Comparison of ENCODE assay signal across 11 mouse cellular contexts in the genomic region with DNA sequence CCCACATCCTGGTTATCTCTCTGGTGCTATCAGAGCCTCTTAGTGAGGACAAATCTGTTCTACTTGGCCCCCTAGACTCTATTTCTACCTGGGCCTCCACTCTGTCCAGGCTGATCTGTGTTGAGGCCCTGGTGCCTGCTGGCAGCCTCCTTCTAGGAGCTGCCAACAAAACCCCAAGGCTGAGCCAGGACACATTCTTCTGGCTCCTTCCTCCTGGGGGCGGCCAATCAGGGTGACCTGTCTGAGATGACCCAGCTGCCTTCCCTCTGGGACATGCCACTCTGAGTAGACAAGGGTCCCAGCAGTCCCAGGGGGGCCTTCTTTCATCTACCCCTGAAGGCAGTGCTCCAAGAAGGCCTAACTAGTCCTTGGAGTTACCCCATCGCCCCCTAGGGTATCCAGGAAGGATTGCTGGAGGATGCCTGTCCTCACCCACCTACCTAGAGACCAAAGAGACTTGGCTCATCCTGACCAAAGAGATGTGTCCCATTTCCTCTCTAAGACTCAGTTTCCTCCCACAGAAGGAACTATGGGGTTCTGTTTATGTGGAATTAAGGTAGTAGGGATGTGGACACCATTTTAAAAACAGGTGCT. TPM values are rescaled to one million over a fixed set of nuclear protein-coding genes. Genes with fewer than 3 reads are reported as not detected.
A peak's percentile ranks its signal among the peaks of the same experiment; 100 is the strongest.
DNase-seq lines count a peak whose midpoint lies in the region; ATAC-seq lines count a peak whose summit lies in the region.
"Had no signal": no experiment of that assay in that cellular context is flagged by ENCODE, and none has a peak within 500 bp of the region (broad histone marks: within the 10 kb centered on the region; RNA-seq: fewer than 3 reads in every experiment).

No protein-coding gene starts in this region.

- no peak overlapping the region for H3K4me3 ChIP-seq in hindbrain, embryonic 14.5 days (replicated peaks; ENCODE audit: low read length)
- no peak overlapping the region for H3K4me3 ChIP-seq in forebrain, embryonic 16.5 days (replicated peaks; ENCODE audit: low read length)
- H3K4me3 ChIP-seq: embryonic facial prominence, embryonic 15.5 days; midbrain, embryonic 10.5 days had no signal

- H3K27me3 ChIP-seq in hindbrain, embryonic 14.5 days (ENCODE audit: control insufficient read depth, insufficient read depth, low read length), result peaks cover 5% of the 10 kb centered on the region; the same call in 1 of the 2 replicates
- H3K27me3 ChIP-seq in forebrain, embryonic 16.5 days (replicated peaks; ENCODE audit: control insufficient read depth, insufficient read depth, low read length), result no peaks in the 10 kb centered on the region

- H3K4me2 ChIP-seq in hindbrain, embryonic 14.5 days (replicated peaks), result no peak overlapping the region
- no peak overlapping the region for H3K4me2 ChIP-seq in forebrain, embryonic 16.5 days (ENCODE audit: low read length)
- H3K4me2 ChIP-seq: embryonic facial prominence, embryonic 15.5 days had no signal

- peak; percentile 26 for DNase-seq in adrenal gland, adult 2 months
- DNase-seq in adrenal gland, adult 8-10 months, result no peak
- peak; percentile 6 to 49 for DNase-seq in kidney, postnatal 25 days
- no peak for DNase-seq in kidney, postnatal 4 days
- DNase-seq in lung, postnatal 14 days, result peak; percentile 38
- no peak for DNase-seq in hindbrain, embryonic 14.5 days (ENCODE audit: low spot score)
- DNase-seq: B cell, adult 2 months had no signal

- H3K4me1 ChIP-seq in hindbrain, embryonic 14.5 days (replicated peaks; ENCODE audit: control insufficient read depth, insufficient read depth, low read length), result peaks cover 7% of the 10 kb centered on the region
- H3K4me1 ChIP-seq in forebrain, embryonic 16.5 days (replicated peaks; ENCODE audit: control insufficient read depth, insufficient read depth, low read length), result peaks cover 20% of the 10 kb centered on the region

- 0 out of 2 replicates have a peak, but pooled peaks cover 6% of the 10 kb centered on the region for H3K36me3 ChIP-seq in hindbrain, embryonic 14.5 days (replicated peaks; ENCODE audit: control insufficient read depth, insufficient read depth)
- no peaks in the 10 kb centered on the region for H3K36me3 ChIP-seq in forebrain, embryonic 16.5 days (ENCODE audit: control insufficient read depth, insufficient read depth)
- H3K36me3 ChIP-seq: embryonic facial prominence, embryonic 15.5 days; midbrain, embryonic 10.5 days had no signal

- 39% methylated on average over 2 of the region's 2 CpGs for WGBS in hindbrain, embryonic 14.5 days
- WGBS in forebrain, embryonic 16.5 days, result 27% methylated on average over 2 of the region's 2 CpGs

- no peak overlapping the region for H3K27ac ChIP-seq in hindbrain, embryonic 14.5 days
- no peak overlapping the region for H3K27ac ChIP-seq in forebrain, embryonic 16.5 days (ENCODE audit: low read length)
- H3K27ac ChIP-seq: embryonic facial prominence, embryonic 15.5 days; midbrain, embryonic 10.5 days had no signal

- H3K9me3 ChIP-seq in hindbrain, embryonic 14.5 days (ENCODE audit: control insufficient read depth, low read length), result no peaks in the 10 kb centered on the region
- no peaks in the 10 kb centered on the region for H3K9me3 ChIP-seq in forebrain, embryonic 16.5 days (ENCODE audit: control insufficient read depth, low read length)
- H3K9me3 ChIP-seq: embryonic facial prominence, embryonic 15.5 days; midbrain, embryonic 10.5 days had no signal

- no peak overlapping the region for H3K9ac ChIP-seq in hindbrain, embryonic 14.5 days
- no peak overlapping the region for H3K9ac ChIP-seq in forebrain, embryonic 16.5 days (replicated peaks; ENCODE audit: low read depth, low read length)
- H3K9ac ChIP-seq: embryonic facial prominence, embryonic 15.5 days had no signal

- ATAC-seq in common myeloid progenitor, adult 5-6 weeks (replicated peaks; ENCODE audit: low read depth, poor library complexity, severe bottlenecking), result peak; percentile 33
- no peak for ATAC-seq in hindbrain, embryonic 14.5 days (ENCODE audit: low FRiP score)
- ATAC-seq in forebrain, embryonic 16.5 days, result no peak

RNA-seq across cellular contexts. Expression of a gene that starts 47.6 kb away (rescaled TPM):
- total RNA-seq in adrenal gland, adult 2 months (2021), result 10 to 100 TPM; 70.9 to 73.8 TPM
- polyA plus RNA-seq in adrenal gland, adult 2 months (2012; rRNA removed), result 34.0 and 39.4 TPM in 2 replicates
- 10 to 100 TPM; 73.5 to 98.2 (median 85.7) TPM for total RNA-seq in adrenal gland, adult 8-10 months (2022)
- total RNA-seq in common myeloid progenitor, adult 5-6 weeks (2017), result 32.8 and 33.6 TPM in 2 replicates
- 39.9 and 48.4 TPM in 2 replicates for polyA plus RNA-seq in hindbrain, embryonic 14.5 days (2014; fragmentation: Nextera tagmentation; extraction: Ambion mirVana)
- 93.4 and 111 TPM in 2 replicates for polyA plus RNA-seq in forebrain, embryonic 16.5 days (2015; fragmentation: Nextera tagmentation; extraction: Ambion mirVana)

RNA-seq across cellular contexts. Expression of a gene that starts 53.3 kb away (rescaled TPM):
- total RNA-seq in adrenal gland, adult 2 months (2021), result 1 to 10 TPM; 2.5 to 3.7 TPM
- polyA plus RNA-seq in adrenal gland, adult 2 months (2012; rRNA removed), result 1.2 and 2.2 TPM in 2 replicates
- 1 to 10 TPM; 2.8 to 5.4 (median 4.0) TPM for total RNA-seq in adrenal gland, adult 8-10 months (2022)
- not detected in 2 replicates for total RNA-seq in common myeloid progenitor, adult 5-6 weeks (2017)
- 3.9 and 4.2 TPM in 2 replicates for polyA plus RNA-seq in hindbrain, embryonic 14.5 days (2014; fragmentation: Nextera tagmentation; extraction: Ambion mirVana)
- 5.5 and 8.2 TPM in 2 replicates for polyA plus RNA-seq in forebrain, embryonic 16.5 days (2015; fragmentation: Nextera tagmentation; extraction: Ambion mirVana)

Comparison
In these comparisons a context has a peak if more than half of its experiments do, and no peak if none do; other contexts are left out.
1. DNase-seq: peak in adrenal gland, adult 2 months (single experiment), kidney, postnatal 25 days (2 of 2) and lung, postnatal 14 days (single experiment); none in adrenal gland, adult 8-10 months (single experiment), kidney, postnatal 4 days (0 of 2) and hindbrain, embryonic 14.5 days (single experiment).